Mouse (Mus musculus) forebrain, embryonic 14.5 days (tissue): ENCODE measurements at regions not wholly inside any gene's neighbourhood (a gene's known extent, or its start where the extent isn't known, plus 50 kb on each side); places are given as distances from the start of the nearest gene placed in this dataset.

Experiments used
- ATAC-seq: fragments of 200-750 bp; cut with Nextera tagmentation; 2 replicates; pipeline ENCODE4 v1.8.0; 2017; ENCODE audit warnings: mild to moderate bottlenecking, moderate library complexity
- DNase-seq: peaks from one replicate; pipeline ENCODE4 v3.0.0-alpha.2; 2015; ENCODE audit warnings: low spot score
- H3K27ac ChIP-seq: fragments of 300-500 bp; sonication (generic); 2 replicates; pipeline ENCODE4 v1.5.1; 2014; ENCODE audit warnings: low read depth, mild to moderate bottlenecking, control low read depth, low read length, moderate library complexity
- H3K27me3 ChIP-seq: fragments of 300-500 bp; sonication (generic); replicated peaks from 2 replicates; pipeline ENCODE4 v1.6.1; 2014; ENCODE audit warnings: low read length, control low read depth, mixed read lengths; ENCODE audit not compliant: control insufficient read depth, insufficient read depth
- H3K36me3 ChIP-seq: fragments of 300-500 bp; sonication (generic); 2 replicates; pipeline ENCODE4 v1.6.1; 2014; ENCODE audit warnings: low read length, control low read depth; ENCODE audit not compliant: control insufficient read depth, insufficient read depth
- H3K4me1 ChIP-seq: fragments of 300-500 bp; sonication (generic); 2 replicates; pipeline ENCODE4 v1.6.1; 2014; ENCODE audit warnings: antibody characterized with exemption, low read length, control low read depth; ENCODE audit not compliant: control insufficient read depth, insufficient read depth
- H3K4me2 ChIP-seq: fragments of 300-500 bp; sonication (generic); 2 replicates; pipeline ENCODE4 v1.6.1; 2014; ENCODE audit warnings: mild to moderate bottlenecking, control low read depth, low read length
- H3K4me3 ChIP-seq: fragments of 300-500 bp; sonication (generic); 2 replicates; pipeline ENCODE4 v1.5.1; 2014; ENCODE audit warnings: low read depth, low read length, control low read depth
- H3K9ac ChIP-seq: fragments of 300-500 bp; sonication (generic); 2 replicates; pipeline ENCODE4 v1.6.1; 2014; ENCODE audit warnings: mild to moderate bottlenecking, low read length, control low read depth, moderate library complexity
- H3K9me3 ChIP-seq: fragments of 300-500 bp; sonication (generic); replicated peaks from 2 replicates; pipeline ENCODE4 v1.6.1; 2016; ENCODE audit warnings: low read length, control low read depth, mixed read lengths; ENCODE audit not compliant: control insufficient read depth
- WGBS: fragments of 180-500 bp; shearing (Covaris S2); extraction: QIAGEN DNeasy Blood & Tissue Kit; methylation state at CpG from one replicate; pipeline ENCODE4 v1.1.7; 2014; 5-methylcytosine and 5-hydroxymethylcytosine counted together

DNA sequence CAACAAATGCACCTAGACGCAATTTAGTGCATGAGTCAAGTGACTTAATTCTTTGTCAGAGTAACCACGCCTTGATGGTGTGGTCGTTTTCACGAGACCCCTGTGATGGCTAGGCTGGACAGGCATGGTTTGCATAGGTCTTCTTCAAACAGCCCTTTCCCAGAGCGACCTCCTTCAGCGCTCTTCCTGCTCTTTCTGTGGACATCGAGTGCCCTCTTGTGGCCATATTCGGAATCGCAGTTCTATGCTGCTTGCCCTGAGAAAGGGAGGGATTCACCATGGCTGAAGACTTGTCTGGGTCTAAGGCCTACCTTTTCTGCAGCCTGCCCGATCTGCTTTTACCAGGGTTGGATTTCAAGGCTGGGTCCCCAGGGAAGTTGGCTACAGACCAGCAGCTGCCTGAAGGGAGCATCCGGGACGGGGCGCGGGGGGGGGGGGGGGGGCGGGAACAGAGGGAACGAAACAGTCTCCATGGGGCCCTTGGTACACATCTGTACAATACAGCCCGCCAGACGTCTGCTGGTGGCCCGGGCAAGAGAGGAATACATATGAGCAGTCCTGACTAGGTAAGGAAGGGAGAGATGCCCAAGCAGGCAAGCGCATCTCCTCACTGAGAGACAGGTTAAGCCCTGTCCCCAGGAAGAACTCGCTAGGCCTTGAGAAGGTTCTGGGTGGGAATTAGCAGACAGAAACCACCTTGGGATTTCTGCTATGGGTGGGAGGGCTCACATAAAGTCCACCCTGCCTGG, 415.6 kb downstream of the Zfp536 start:
- 19% methylated on average over 17 of the region's 21 CpGs for WGBS
- no peaks in the 10 kb centered on the region for H3K27me3 ChIP-seq
- no peak overlapping the region for H3K4me2 ChIP-seq
- peak; percentile 94 for DNase-seq
- no peak overlapping the region for H3K9ac ChIP-seq
- H3K36me3 ChIP-seq = no peaks in the 10 kb centered on the region
- H3K4me1 ChIP-seq = peaks cover 7% of the 10 kb centered on the region
- H3K9me3 ChIP-seq = no peaks in the 10 kb centered on the region
- H3K4me3 ChIP-seq = no peak overlapping the region
- ATAC-seq = peak; percentile 60
- no peak overlapping the region for H3K27ac ChIP-seq

GRCm38 (mm10) chr7:37358492-37358891, 414.9 kb downstream of the Zfp536 start:
- ATAC-seq (no peak), DNase-seq (no peak)
- Histone ChIP-seq H3K9ac (no peak overlapping the region), H3K9me3 (no peaks in the 10 kb centered on the region), H3K36me3 (no peaks in the 10 kb centered on the region), H3K4me1 (peaks cover 7% of the 10 kb centered on the region), H3K4me3 (no peak overlapping the region), H3K27ac (no peak overlapping the region), H3K27me3 (no peaks in the 10 kb centered on the region), H3K4me2 (no peak overlapping the region)
- 70% methylated on average over 4 of the region's 4 CpGs for WGBS

GRCm38 (mm10) chr7:37359473-37359872, 414.0 kb downstream of the Zfp536 start:
- Histone ChIP-seq H3K4me3 (no peak overlapping the region), H3K27ac (no peak overlapping the region), H3K36me3 (no peaks in the 10 kb centered on the region), H3K9me3 (no peaks in the 10 kb centered on the region), H3K4me2 (no peak overlapping the region), H3K9ac (no peak overlapping the region), H3K4me1 (peaks cover 7% of the 10 kb centered on the region), H3K27me3 (no peaks in the 10 kb centered on the region)
- 68% methylated on average over 8 of the region's 8 CpGs for WGBS
- no peak for ATAC-seq
- DNase-seq = no peak

GRCm38 (mm10) chr7:37360171-37360570, 413.3 kb downstream of the Zfp536 start:
- H3K4me2 ChIP-seq = no peak overlapping the region
- no peak overlapping the region for H3K9ac ChIP-seq
- no peaks in the 10 kb centered on the region for H3K27me3 ChIP-seq
- no peak overlapping the region for H3K27ac ChIP-seq
- DNase-seq (peak; percentile 75), ATAC-seq (no peak)
- WGBS = 10% methylated on average over 3 of the region's 3 CpGs
- H3K36me3 ChIP-seq = no peaks in the 10 kb centered on the region
- H3K9me3 ChIP-seq = no peaks in the 10 kb centered on the region
- no peak overlapping the region for H3K4me3 ChIP-seq
- peaks cover 7% of the 10 kb centered on the region for H3K4me1 ChIP-seq

- Histone ChIP-seq H3K4me3 (no peak overlapping the region), H3K4me1 (peaks cover 11% of the 10 kb centered on the region), H3K4me2 (peak overlapping the region; percentile 45), H3K9ac (peak overlapping the region; percentile 47; the same call in 1 of the 2 replicates), H3K9me3 (no peaks in the 10 kb centered on the region), H3K27ac (peak overlapping the region; percentile 71), H3K36me3 (no peaks in the 10 kb centered on the region), H3K27me3 (no peaks in the 10 kb centered on the region)
- ATAC-seq (peak; percentile 29; the same call in 1 of the 2 replicates), DNase-seq (peak; percentile 79)
- WGBS = 1% methylated on average over 16 of the region's 16 CpGs
These were observed 411.5 kb downstream of the Zfp536 start for GRCm38 (mm10) chr7:37361802-37362441.

- H3K27ac ChIP-seq = peak overlapping the region; percentile 71; the same call in 1 of the 2 replicates
- WGBS = 5% methylated on average over 8 of the region's 8 CpGs
- peak overlapping the region; percentile 10; the same call in 1 of the 2 replicates for H3K9ac ChIP-seq
These were observed 410.6 kb downstream of the Zfp536 start for GRCm38 (mm10) chr7:37362879-37363278.

GRCm38 (mm10) chr7:37363629-37364175, 409.7 kb downstream of the Zfp536 start:
- H3K4me2 ChIP-seq = peak overlapping the region; percentile 32
- H3K27ac ChIP-seq = peak overlapping the region; percentile 71
- H3K4me1 ChIP-seq = peaks cover 11% of the 10 kb centered on the region
- H3K4me3 ChIP-seq = no peak overlapping the region
- WGBS = under 1% methylated on average over 10 of the region's 10 CpGs
- peak; percentile 67 for ATAC-seq
- no peaks in the 10 kb centered on the region for H3K36me3 ChIP-seq
- H3K9ac ChIP-seq = no peak overlapping the region
- no peaks in the 10 kb centered on the region for H3K27me3 ChIP-seq
- H3K9me3 ChIP-seq = no peaks in the 10 kb centered on the region
- DNase-seq = peak; percentile 79

More at GRCm38 (mm10) chr7:37362879-37363278, 410.6 kb downstream of the Zfp536 start:
- ATAC-seq (no peak), DNase-seq (no peak)
- Histone ChIP-seq H3K4me1 (peaks cover 11% of the 10 kb centered on the region), H3K4me3 (no peak overlapping the region), H3K36me3 (no peaks in the 10 kb centered on the region), H3K4me2 (peak overlapping the region; percentile 25), H3K27me3 (no peaks in the 10 kb centered on the region), H3K9me3 (no peaks in the 10 kb centered on the region)

DNA sequence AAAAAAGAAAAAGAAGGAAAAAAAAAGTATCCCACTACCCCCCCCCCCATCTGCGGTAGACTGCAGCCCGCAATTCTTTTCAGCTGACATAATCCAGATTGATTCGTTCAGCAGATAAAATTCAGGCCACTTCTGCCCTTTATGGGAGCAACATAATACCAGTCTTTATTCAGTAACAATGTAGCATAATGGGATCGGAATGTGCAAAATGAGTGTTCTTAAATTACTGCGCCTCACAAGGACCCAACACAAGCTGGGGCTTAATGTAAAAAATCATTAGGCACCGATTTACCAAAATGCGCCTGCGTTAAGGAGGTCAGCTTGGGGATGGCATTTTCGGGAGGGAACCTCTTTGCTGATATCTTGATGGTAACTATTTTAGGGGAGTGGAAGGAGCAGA, 409.2 kb downstream of the Zfp536 start:
- peak; percentile 22 for ATAC-seq
- Histone ChIP-seq H3K4me1 (peaks cover 11% of the 10 kb centered on the region), H3K4me3 (no peak overlapping the region)

DNA sequence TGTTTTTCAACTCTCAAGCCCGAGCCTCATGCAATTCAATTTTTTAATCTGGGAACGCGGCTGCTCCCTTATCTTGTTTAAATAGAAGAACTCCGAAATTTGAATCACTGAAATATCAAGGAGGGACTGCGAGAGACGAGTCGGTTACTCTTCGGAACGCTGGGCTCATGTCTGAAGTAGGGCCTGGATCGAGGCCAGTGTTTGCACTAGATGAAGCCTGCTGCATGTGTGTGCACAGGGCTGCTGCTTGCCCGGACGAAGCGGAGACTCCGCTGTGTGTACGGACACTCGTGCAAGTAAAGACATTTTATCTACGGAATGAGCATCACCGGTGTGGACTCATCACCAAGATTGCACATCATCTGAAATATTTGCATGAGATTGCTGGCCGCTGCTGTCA, 407.4 kb downstream of the Zfp536 start:
- no peak for ATAC-seq
- Histone ChIP-seq H3K27me3 (no peaks in the 10 kb centered on the region), H3K4me3 (no peak overlapping the region), H3K4me1 (peaks cover 11% of the 10 kb centered on the region), H3K27ac (no peak overlapping the region), H3K4me2 (no peak overlapping the region), H3K9me3 (no peaks in the 10 kb centered on the region), H3K9ac (no peak overlapping the region), H3K36me3 (no peaks in the 10 kb centered on the region)
- DNase-seq = peak; percentile 50
- 77% methylated on average over 19 of the region's 19 CpGs for WGBS

More for the DNA sequence above, 409.2 kb downstream of the Zfp536 start:
- Histone ChIP-seq H3K27me3 (no peaks in the 10 kb centered on the region), H3K27ac (peak overlapping the region; percentile 53), H3K9me3 (no peaks in the 10 kb centered on the region), H3K4me2 (peak overlapping the region; percentile 32), H3K36me3 (no peaks in the 10 kb centered on the region), H3K9ac (no peak overlapping the region)
- DNase-seq = peak; percentile 69
- 3% methylated on average over 9 of the region's 9 CpGs for WGBS
